8 mouse cellular contexts compared by ENCODE assay signal in genomic region chr11:78535376-78536079, GRCm38 (mm10). TPM values are rescaled to one million over a fixed set of nuclear protein-coding genes. Genes with fewer than 3 reads are reported as not detected.
DNase-seq lines count a peak whose midpoint lies in the region; ATAC-seq and TF ChIP-seq lines count a peak whose summit lies in the region.

No protein-coding gene starts in this region.

- TF ChIP-seq CTCF in forebrain, postnatal 0 days (IDR thresholded peaks at IDR 0.05; ENCODE audit: low read depth), result no peak

- peak overlapping the region; percentile 64 for H3K4me2 ChIP-seq in forebrain, postnatal 0 days (ENCODE audit: low read depth)
- peak overlapping the region; percentile 89 for H3K4me2 ChIP-seq in liver, embryonic 16.5 days (ENCODE audit: low read depth, low read length)

- H3K27ac ChIP-seq in forebrain, postnatal 0 days (ENCODE audit: low read depth, low read length), result peak overlapping the region; percentile 87
- peak overlapping the region; percentile 86 for H3K27ac ChIP-seq in liver, embryonic 16.5 days (ENCODE audit: low read length)

- peak overlapping the region; percentile 68 for H3K9ac ChIP-seq in forebrain, postnatal 0 days
- peak overlapping the region; percentile 69 for H3K9ac ChIP-seq in liver, embryonic 16.5 days (ENCODE audit: low read depth, low read length)

- no peaks in the 10 kb centered on the region for H3K9me3 ChIP-seq in forebrain, postnatal 0 days (ENCODE audit: low read length)
- no peaks in the 10 kb centered on the region for H3K9me3 ChIP-seq in liver, embryonic 16.5 days (replicated peaks; ENCODE audit: control insufficient read depth, low read length)

- H3K4me1 ChIP-seq in forebrain, postnatal 0 days (ENCODE audit: insufficient read depth), result peaks cover 10% of the 10 kb centered on the region
- peaks cover 20% of the 10 kb centered on the region for H3K4me1 ChIP-seq in liver, embryonic 16.5 days (ENCODE audit: control insufficient read depth, low read depth, low read length)

- no peaks in the 10 kb centered on the region for H3K27me3 ChIP-seq in forebrain, postnatal 0 days (ENCODE audit: insufficient read depth, low read length)
- no peaks in the 10 kb centered on the region for H3K27me3 ChIP-seq in liver, embryonic 16.5 days (ENCODE audit: control insufficient read depth, insufficient read depth, low read depth, low read length)

- peaks cover 16% of the 10 kb centered on the region for H3K36me3 ChIP-seq in forebrain, postnatal 0 days (ENCODE audit: insufficient read depth)
- H3K36me3 ChIP-seq in liver, embryonic 16.5 days (ENCODE audit: control insufficient read depth, insufficient read depth), result peaks cover 3% of the 10 kb centered on the region

- under 1% methylated on average over 23 of the region's 23 CpGs for WGBS in forebrain, postnatal 0 days
- WGBS in liver, embryonic 16.5 days (ENCODE audit: insufficient replicate concordance), result under 1% methylated on average over 23 of the region's 23 CpGs

- peak; percentile 58 for ATAC-seq in forebrain, postnatal 0 days
- peak; percentile 20 for ATAC-seq in inflammation-experienced regulatory T-cells, adult 6 months
- ATAC-seq in liver, embryonic 16.5 days (ENCODE audit: low read depth), result no peak; the same call in 1 of the 2 replicates
- ATAC-seq in megakaryocyte progenitor cell, adult 5-6 weeks (replicated peaks; ENCODE audit: poor library complexity), result no peak; the same call in 1 of the 2 replicates

- peak; percentile 60 for DNase-seq in cerebellum, adult 9-11 months
- DNase-seq in cerebellum, adult 11-12 months, result no peak
- peak; percentile 82 for DNase-seq in ZHBTc4 (ENCODE audit: low read depth, low spot score)
- DNase-seq in forebrain, postnatal 0 days, result peak; percentile 41
- peak; percentile 49 for DNase-seq in skeletal muscle tissue, adult 2 months (ENCODE audit: low read depth, low spot score)

- H3K4me3 ChIP-seq in forebrain, postnatal 0 days (ENCODE audit: low read depth, low read length), result peak overlapping the region; percentile 65
- H3K4me3 ChIP-seq in liver, embryonic 16.5 days (ENCODE audit: low read depth, low read length), result peak overlapping the region; percentile 88

RNA-seq across cellular contexts. Expression of gene Tnfaip1, which starts 0.6 kb away (rescaled TPM):
- total RNA-seq in forebrain, postnatal 0 days (2014; rRNA removed), result 38.9 and 42.7 TPM in 2 replicates
- polyA plus RNA-seq in forebrain, postnatal 0 days (2015; fragmentation: Nextera tagmentation; extraction: Ambion mirVana), result 54.6 and 66.3 TPM in 2 replicates
- 10 to 100 TPM; 14.6 to 20.3 (median 16.9) TPM for polyA plus RNA-seq in inflammation-experienced regulatory T-cells, adult 6 months (2017; shearing (Covaris generic))
- 15.1 and 16.9 TPM in 2 replicates for polyA plus RNA-seq in liver, embryonic 16.5 days (2015; fragmentation: Nextera tagmentation; extraction: Ambion mirVana)
- total RNA-seq in megakaryocyte progenitor cell, adult 5-6 weeks (2015), result 8.9 and 9.3 TPM in 2 replicates
- total RNA-seq in megakaryocyte progenitor cell, adult 5-6 weeks (2017), result 4.2 and 5.5 TPM in 2 replicates

RNA-seq across cellular contexts. Expression of gene Ift20, which starts 0.6 kb away (rescaled TPM):
- total RNA-seq in forebrain, postnatal 0 days (2014; rRNA removed), result 106 and 119 TPM in 2 replicates
- polyA plus RNA-seq in forebrain, postnatal 0 days (2015; fragmentation: Nextera tagmentation; extraction: Ambion mirVana), result 124 and 140 TPM in 2 replicates
- polyA plus RNA-seq in inflammation-experienced regulatory T-cells, adult 6 months (2017; shearing (Covaris generic)), result 100 to 1,000 TPM; 104 to 117 (median 111) TPM
- 61.2 and 61.4 TPM in 2 replicates for polyA plus RNA-seq in liver, embryonic 16.5 days (2015; fragmentation: Nextera tagmentation; extraction: Ambion mirVana)
- total RNA-seq in megakaryocyte progenitor cell, adult 5-6 weeks (2015), result 112 and 130 TPM in 2 replicates
- 158 and 160 TPM in 2 replicates for total RNA-seq in megakaryocyte progenitor cell, adult 5-6 weeks (2017)

RNA-seq across cellular contexts. Expression of gene Tmem97, which starts 15.0 kb away (rescaled TPM):
- 32.7 and 33.9 TPM in 2 replicates for total RNA-seq in forebrain, postnatal 0 days (2014; rRNA removed)
- polyA plus RNA-seq in forebrain, postnatal 0 days (2015; fragmentation: Nextera tagmentation; extraction: Ambion mirVana), result 37.1 and 42.1 TPM in 2 replicates
- polyA plus RNA-seq in inflammation-experienced regulatory T-cells, adult 6 months (2017; shearing (Covaris generic)), result 10 to 100 TPM; 15.0 to 38.9 (median 18.8) TPM
- 101 and 110 TPM in 2 replicates for polyA plus RNA-seq in liver, embryonic 16.5 days (2015; fragmentation: Nextera tagmentation; extraction: Ambion mirVana)
- 102 and 108 TPM in 2 replicates for total RNA-seq in megakaryocyte progenitor cell, adult 5-6 weeks (2015)
- 77.5 and 77.9 TPM in 2 replicates for total RNA-seq in megakaryocyte progenitor cell, adult 5-6 weeks (2017)

RNA-seq across cellular contexts. Expression of gene Poldip2, which starts 23.5 kb away (rescaled TPM):
- 139 and 157 TPM in 2 replicates for total RNA-seq in forebrain, postnatal 0 days (2014; rRNA removed)
- polyA plus RNA-seq in forebrain, postnatal 0 days (2015; fragmentation: Nextera tagmentation; extraction: Ambion mirVana), result 165 and 175 TPM in 2 replicates
- 10 to 100 TPM; 12.4 to 16.8 (median 13.2) TPM for polyA plus RNA-seq in inflammation-experienced regulatory T-cells, adult 6 months (2017; shearing (Covaris generic))
- polyA plus RNA-seq in liver, embryonic 16.5 days (2015; fragmentation: Nextera tagmentation; extraction: Ambion mirVana), result 62.5 and 63.6 TPM in 2 replicates
- 57.5 and 59.2 TPM in 2 replicates for total RNA-seq in megakaryocyte progenitor cell, adult 5-6 weeks (2015)
- total RNA-seq in megakaryocyte progenitor cell, adult 5-6 weeks (2017), result 59.2 and 77.8 TPM in 2 replicates

RNA-seq across cellular contexts. Expression of gene Tmem199, which starts 23.6 kb away (rescaled TPM):
- 64.8 and 73.2 TPM in 2 replicates for total RNA-seq in forebrain, postnatal 0 days (2014; rRNA removed)
- 84.2 and 86.0 TPM in 2 replicates for polyA plus RNA-seq in forebrain, postnatal 0 days (2015; fragmentation: Nextera tagmentation; extraction: Ambion mirVana)
- 10 to 100 TPM; 42.2 to 59.5 (median 54.9) TPM for polyA plus RNA-seq in inflammation-experienced regulatory T-cells, adult 6 months (2017; shearing (Covaris generic))
- polyA plus RNA-seq in liver, embryonic 16.5 days (2015; fragmentation: Nextera tagmentation; extraction: Ambion mirVana), result 17.0 and 17.2 TPM in 2 replicates
- total RNA-seq in megakaryocyte progenitor cell, adult 5-6 weeks (2015), result 20.9 and 26.7 TPM in 2 replicates
- 27.5 and 34.4 TPM in 2 replicates for total RNA-seq in megakaryocyte progenitor cell, adult 5-6 weeks (2017)

Comparison
In these comparisons a context has a peak if more than half of its experiments do, and no peak if none do; other contexts are left out.
1. ATAC-seq: peak in forebrain, postnatal 0 days (single experiment) and inflammation-experienced regulatory T-cells, adult 6 months (single experiment); none in liver, embryonic 16.5 days (single experiment) and megakaryocyte progenitor cell, adult 5-6 weeks (single experiment).